In the genomic region with DNA sequence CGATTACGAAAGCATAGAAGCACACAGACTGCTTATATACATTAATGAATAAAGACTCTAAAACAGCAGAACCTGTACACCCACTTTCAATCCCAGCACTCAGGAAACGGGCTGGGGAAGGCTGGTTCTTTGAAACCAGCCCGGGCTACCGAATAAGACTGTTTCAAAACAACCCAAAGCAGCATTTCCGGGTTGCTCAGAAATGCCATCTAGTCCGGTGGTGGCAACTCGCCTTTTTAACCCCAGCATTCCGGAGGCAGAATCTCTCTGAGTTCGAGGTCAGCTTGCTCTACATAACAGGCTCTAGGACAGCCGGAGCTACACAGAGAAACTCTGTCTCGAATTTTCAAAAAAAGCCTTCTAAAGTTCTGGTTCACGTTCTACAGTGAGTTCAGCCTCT, we compare ENCODE assay signal across 9 mouse cellular contexts. TPM values are rescaled to one million over a fixed set of nuclear protein-coding genes. Genes with fewer than 3 reads are reported as not detected.
DNase-seq lines count a peak whose midpoint lies in the region; ATAC-seq and TF ChIP-seq lines count a peak whose summit lies in the region.
"Had no signal": no experiment of that assay in that cellular context is flagged by ENCODE, and none has a peak within 500 bp of the region (broad histone marks: within the 10 kb centered on the region; RNA-seq: fewer than 3 reads in every experiment).

No protein-coding gene starts in this region.

- 17% methylated on average over 13 of the region's 13 CpGs for WGBS in heart, embryonic 13.5 days
- 27% methylated on average over 13 of the region's 13 CpGs for WGBS in hindbrain, embryonic 10.5 days
- 20% methylated on average over 13 of the region's 13 CpGs for WGBS in midbrain, embryonic 12.5 days

- H3K9me3 ChIP-seq in heart, embryonic 13.5 days, result no peaks in the 10 kb centered on the region
- H3K9me3 ChIP-seq in G1E (replicated peaks), result no peaks in the 10 kb centered on the region
- H3K9me3 ChIP-seq in hindbrain, embryonic 10.5 days, result no peaks in the 10 kb centered on the region
- H3K9me3 ChIP-seq in midbrain, embryonic 12.5 days, result no peaks in the 10 kb centered on the region

- no peaks in the 10 kb centered on the region for H3K27me3 ChIP-seq in heart, embryonic 13.5 days (replicated peaks)
- H3K27me3 ChIP-seq in G1E (ENCODE audit: insufficient read depth, low read length), result no peaks in the 10 kb centered on the region
- peaks cover 10% of the 10 kb centered on the region; the same call in 1 of the 2 replicates for H3K27me3 ChIP-seq in hindbrain, embryonic 10.5 days (ENCODE audit: insufficient read depth, poor library complexity, severe bottlenecking)
- H3K27me3 ChIP-seq in midbrain, embryonic 12.5 days, result peaks cover 20% of the 10 kb centered on the region

- peak overlapping the region; percentile 62 for H3K4me3 ChIP-seq in heart, embryonic 13.5 days
- H3K4me3 ChIP-seq in G1E (ENCODE audit: low read depth, low read length), result peak overlapping the region; percentile 86
- H3K4me3 ChIP-seq in hindbrain, embryonic 10.5 days, result peak overlapping the region; percentile 86
- peak overlapping the region; percentile 77 for H3K4me3 ChIP-seq in midbrain, embryonic 12.5 days

- TF ChIP-seq CTCF in G1E (IDR thresholded peaks at IDR 0.05; ENCODE audit: low read depth, low read length), result no peak

- ATAC-seq in heart, embryonic 13.5 days (ENCODE audit: extremely low read depth, insufficient number of reproducible peaks, low FRiP score, low TSS enrichment), result no peak
- ATAC-seq in G1E (ENCODE audit: extremely low read depth, insufficient number of reproducible peaks, low FRiP score, poor library complexity, severe bottlenecking), result no peak
- ATAC-seq in midbrain, embryonic 12.5 days (ENCODE audit: low FRiP score, low read depth), result no peak
- ATAC-seq in activated CD4-positive, CD25-positive, alpha-beta regulatory T cell, adult 4 months, result no peak

- no peak overlapping the region for H3K27ac ChIP-seq in heart, embryonic 13.5 days (replicated peaks)
- peak overlapping the region; percentile 93 for H3K27ac ChIP-seq in hindbrain, embryonic 10.5 days
- no peak overlapping the region for H3K27ac ChIP-seq in midbrain, embryonic 12.5 days (replicated peaks)

- peak overlapping the region; percentile 99 for H3K4me2 ChIP-seq in heart, embryonic 13.5 days
- H3K4me2 ChIP-seq in midbrain, embryonic 12.5 days (replicated peaks), result peak overlapping the region; percentile 95

- peaks cover 40% of the 10 kb centered on the region for H3K4me1 ChIP-seq in heart, embryonic 13.5 days
- peaks cover 68% of the 10 kb centered on the region for H3K4me1 ChIP-seq in G1E (ENCODE audit: insufficient read depth, low read depth, low read length)
- peaks cover 57% of the 10 kb centered on the region for H3K4me1 ChIP-seq in hindbrain, embryonic 10.5 days (replicated peaks)
- H3K4me1 ChIP-seq in midbrain, embryonic 12.5 days, result peaks cover 39% of the 10 kb centered on the region

- DNase-seq in heart, postnatal 10 days, result no peak
- no peak for DNase-seq in G1E (ENCODE audit: low spot score)
- DNase-seq in hindbrain, embryonic 10.5 days (ENCODE audit: low spot score), result no peak
- no peak for DNase-seq in left cerebral cortex, postnatal 36 days (ENCODE audit: low spot score in 2 of 2)
- no peak for DNase-seq in adrenal gland, adult 18-20 months (ENCODE audit: low spot score in 2 of 2)

- intact Hi-C loops in heart, postnatal 10 days (cut with DNase I), result no loop called here
- intact Hi-C loops in left cerebral cortex, postnatal 36 days (cut with DNase I), result no loop called here

- peaks cover 41% of the 10 kb centered on the region for H3K36me3 ChIP-seq in heart, embryonic 13.5 days
- H3K36me3 ChIP-seq in G1E (replicated peaks), result peaks cover 61% of the 10 kb centered on the region
- peaks cover 42% of the 10 kb centered on the region for H3K36me3 ChIP-seq in hindbrain, embryonic 10.5 days
- H3K36me3 ChIP-seq in midbrain, embryonic 12.5 days, result peaks cover 34% of the 10 kb centered on the region

- H3K9ac ChIP-seq in heart, embryonic 13.5 days, result peak overlapping the region; percentile 89
- H3K9ac ChIP-seq in midbrain, embryonic 12.5 days (replicated peaks), result peak overlapping the region; percentile 68

RNA-seq across cellular contexts. Expression of gene Cd3eap, which starts 0.6 kb away (rescaled TPM):
- 17.4 and 19.8 TPM in 2 replicates for polyA plus RNA-seq in heart, embryonic 13.5 days (2015; fragmentation: Nextera tagmentation; extraction: Ambion mirVana)
- total RNA-seq in heart, postnatal 10 days (2021), result 10 to 100 TPM in 1 of 2 experiments, 1 to 10 TPM in 1; 8.2 to 11.0 TPM
- total RNA-seq in G1E (2014; fragmentation: Nextera tagmentation) (9.3 and 10.8 TPM in 2 replicates), G1E (2017) (22.3 and 25.6 TPM in 2 replicates)
- polyA plus RNA-seq in G1E (2012), result 56.2 and 57.8 TPM in 2 replicates
- 18.7 and 24.4 TPM in 2 replicates for polyA plus RNA-seq in hindbrain, embryonic 10.5 days (2016; fragmentation: Nextera tagmentation; extraction: Ambion mirVana)
- 19.1 and 20.6 TPM in 2 replicates for polyA plus RNA-seq in midbrain, embryonic 12.5 days (2016; fragmentation: Nextera tagmentation; extraction: Ambion mirVana)
- 10 to 100 TPM; 19.4 to 20.2 TPM for polyA plus RNA-seq in activated CD4-positive, CD25-positive, alpha-beta regulatory T cell, adult 4 months (2017; shearing (Covaris generic))
- total RNA-seq in left cerebral cortex, postnatal 36 days (2021), result 10 to 100 TPM; 17.3 to 17.6 TPM
- 10 to 100 TPM; 13.3 to 13.7 TPM for total RNA-seq in adrenal gland, adult 18-20 months (2021)

RNA-seq across cellular contexts. Expression of gene Ppp1r13l, which starts 0.9 kb away (rescaled TPM):
- polyA plus RNA-seq in heart, embryonic 13.5 days (2015; fragmentation: Nextera tagmentation; extraction: Ambion mirVana), result 12.8 and 13.0 TPM in 2 replicates
- 10 to 100 TPM; 23.1 to 40.1 TPM for total RNA-seq in heart, postnatal 10 days (2021)
- total RNA-seq in G1E (2014; fragmentation: Nextera tagmentation) (8.5 and 15.2 TPM in 2 replicates), G1E (2017) (0.93 and 1.1 TPM in 2 replicates)
- 32.9 and 38.0 TPM in 2 replicates for polyA plus RNA-seq in G1E (2012)
- polyA plus RNA-seq in hindbrain, embryonic 10.5 days (2016; fragmentation: Nextera tagmentation; extraction: Ambion mirVana), result 4.7 and 5.6 TPM in 2 replicates
- 3.6 and 4.1 TPM in 2 replicates for polyA plus RNA-seq in midbrain, embryonic 12.5 days (2016; fragmentation: Nextera tagmentation; extraction: Ambion mirVana)
- polyA plus RNA-seq in activated CD4-positive, CD25-positive, alpha-beta regulatory T cell, adult 4 months (2017; shearing (Covaris generic)), result under 1 TPM in 1 of 2 experiments, not detected in 1; 0.17 TPM
- 1 to 10 TPM; 5.1 to 7.9 TPM for total RNA-seq in left cerebral cortex, postnatal 36 days (2021)
- total RNA-seq in adrenal gland, adult 18-20 months (2021), result 1 to 10 TPM; 5.9 to 6.7 TPM

RNA-seq across cellular contexts. Expression of gene Ercc1, which starts 14.1 kb away (rescaled TPM):
- polyA plus RNA-seq in heart, embryonic 13.5 days (2015; fragmentation: Nextera tagmentation; extraction: Ambion mirVana), result 62.6 and 62.7 TPM in 2 replicates
- total RNA-seq in heart, postnatal 10 days (2021), result 10 to 100 TPM; 40.1 to 43.2 TPM
- 26.9 and 39.9 TPM in 2 replicates for total RNA-seq in G1E (2014; fragmentation: Nextera tagmentation)
- total RNA-seq in G1E (2017), result 29.7 and 50.1 TPM in 2 replicates
- 97.7 and 105 TPM in 2 replicates for polyA plus RNA-seq in G1E (2012)
- 106 and 128 TPM in 2 replicates for polyA plus RNA-seq in hindbrain, embryonic 10.5 days (2016; fragmentation: Nextera tagmentation; extraction: Ambion mirVana)
- 103 and 114 TPM in 2 replicates for polyA plus RNA-seq in midbrain, embryonic 12.5 days (2016; fragmentation: Nextera tagmentation; extraction: Ambion mirVana)
- polyA plus RNA-seq in activated CD4-positive, CD25-positive, alpha-beta regulatory T cell, adult 4 months (2017; shearing (Covaris generic)), result 10 to 100 TPM; 61.1 to 72.3 TPM
- 10 to 100 TPM; 35.6 to 41.8 TPM for total RNA-seq in left cerebral cortex, postnatal 36 days (2021)
- total RNA-seq in adrenal gland, adult 18-20 months (2021), result 10 to 100 TPM; 31.2 to 41.0 TPM

RNA-seq across cellular contexts. Expression of gene Ercc2, which starts 23.2 kb away (rescaled TPM):
- polyA plus RNA-seq in heart, embryonic 13.5 days (2015; fragmentation: Nextera tagmentation; extraction: Ambion mirVana), result 11.8 and 12.2 TPM in 2 replicates
- total RNA-seq in heart, postnatal 10 days (2021), result 10 to 100 TPM; 10.3 to 12.3 TPM
- total RNA-seq in G1E (2014; fragmentation: Nextera tagmentation) (17.2 and 18.4 TPM in 2 replicates), G1E (2017) (14.8 and 20.2 TPM in 2 replicates)
- polyA plus RNA-seq in G1E (2012), result 36.0 and 40.6 TPM in 2 replicates
- 29.0 and 33.9 TPM in 2 replicates for polyA plus RNA-seq in hindbrain, embryonic 10.5 days (2016; fragmentation: Nextera tagmentation; extraction: Ambion mirVana)
- polyA plus RNA-seq in midbrain, embryonic 12.5 days (2016; fragmentation: Nextera tagmentation; extraction: Ambion mirVana), result 27.5 and 30.3 TPM in 2 replicates
- 10 to 100 TPM in 1 of 2 experiments, 1 to 10 TPM in 1; 4.7 to 10.8 TPM for polyA plus RNA-seq in activated CD4-positive, CD25-positive, alpha-beta regulatory T cell, adult 4 months (2017; shearing (Covaris generic))
- 10 to 100 TPM; 26.1 to 40.0 TPM for total RNA-seq in left cerebral cortex, postnatal 36 days (2021)
- 10 to 100 TPM; 27.1 to 30.9 TPM for total RNA-seq in adrenal gland, adult 18-20 months (2021)

RNA-seq across cellular contexts. Expression of gene Klc3, which starts 45.3 kb away (rescaled TPM):
- polyA plus RNA-seq in heart, embryonic 13.5 days (2015; fragmentation: Nextera tagmentation; extraction: Ambion mirVana), result 4.8 and 5.5 TPM in 2 replicates
- total RNA-seq in heart, postnatal 10 days (2021), result under 1 TPM; 0.26 to 0.55 TPM
- total RNA-seq in G1E (2014; fragmentation: Nextera tagmentation), result not detected in 2 replicates
- total RNA-seq in G1E (2017), result 0.11 TPM in 1 of 2 replicates, not detected in the other
- polyA plus RNA-seq in G1E (2012), result 0.69 and 0.84 TPM in 2 replicates
- polyA plus RNA-seq in hindbrain, embryonic 10.5 days (2016; fragmentation: Nextera tagmentation; extraction: Ambion mirVana), result 2.9 and 7.1 TPM in 2 replicates
- 1.1 and 2.7 TPM in 2 replicates for polyA plus RNA-seq in midbrain, embryonic 12.5 days (2016; fragmentation: Nextera tagmentation; extraction: Ambion mirVana)
- polyA plus RNA-seq in activated CD4-positive, CD25-positive, alpha-beta regulatory T cell, adult 4 months (2017; shearing (Covaris generic)), result 1 to 10 TPM; 3.1 to 6.0 TPM
- total RNA-seq in left cerebral cortex, postnatal 36 days (2021), result 1 to 10 TPM; 2.6 to 3.3 TPM
- 1 to 10 TPM; 1.3 to 3.7 TPM for total RNA-seq in adrenal gland, adult 18-20 months (2021)
- total RNA-seq: megakaryocyte progenitor cell, adult 5-6 weeks had no signal
